Mouse (Mus musculus): ENCODE measurements around the gene Ehhadh. TPM values are rescaled to one million over a fixed set of nuclear protein-coding genes. Genes with fewer than 3 reads are reported as not detected.

The Ehhadh gene
- total and polyA plus RNA-seq, 2 experiments from 2014 or later, result 4.3 to 6.5 TPM

DNA sequence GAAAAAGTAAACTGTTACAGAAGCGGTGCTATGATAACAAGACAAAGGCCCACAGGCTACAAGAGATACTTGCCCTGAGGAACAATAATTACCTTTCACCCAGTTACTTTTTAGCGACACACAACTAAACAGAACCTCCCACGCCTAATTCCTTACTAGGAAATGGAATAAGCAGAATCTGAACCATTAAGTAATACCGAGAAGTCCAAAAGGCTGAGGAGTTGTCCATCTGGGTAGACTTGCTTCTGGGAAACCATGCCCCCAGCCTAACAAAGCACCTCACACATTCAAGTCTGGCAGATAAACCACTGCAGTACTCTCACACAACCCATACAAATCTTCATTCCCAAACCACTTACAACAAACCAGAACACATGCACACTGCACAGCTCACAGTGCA, 8.5 kb downstream of the Ehhadh start:
- no peak overlapping the region for H3K27ac ChIP-seq (ENCODE audit: low read depth)
- no peak overlapping the region for H3K4me2 ChIP-seq (ENCODE audit: low read depth, low read length)
- DNase-seq (ENCODE audit: low spot score) (no peak), ATAC-seq (ENCODE audit: insufficient read depth, low read depth) (no peak)
- TF ChIP-seq CTCF (IDR thresholded peaks at IDR 0.05; ENCODE audit: low read depth) (no peak), EP300 (IDR thresholded peaks at IDR 0.05; ENCODE audit: low read depth) (no peak)
- H3K4me3 ChIP-seq (ENCODE audit: low read depth, low read length), result no peak overlapping the region
- H3K4me1 ChIP-seq (ENCODE audit: control insufficient read depth, insufficient read depth), result no peaks in the 10 kb centered on the region
- H3K9me3 ChIP-seq (replicated peaks; ENCODE audit: control insufficient read depth, low read length), result no peaks in the 10 kb centered on the region
- 82% methylated on average over 4 of the region's 4 CpGs for WGBS
- no peaks in the 10 kb centered on the region for H3K27me3 ChIP-seq (ENCODE audit: control insufficient read depth, insufficient read depth, low read length)
- H3K36me3 ChIP-seq (replicated peaks; ENCODE audit: control insufficient read depth, insufficient read depth, low read length), result 0 out of 2 replicates have a peak, but pooled peaks cover 8% of the 10 kb centered on the region
- H3K9ac ChIP-seq (replicated peaks; ENCODE audit: low read depth, low read length), result no peak overlapping the region

DNA sequence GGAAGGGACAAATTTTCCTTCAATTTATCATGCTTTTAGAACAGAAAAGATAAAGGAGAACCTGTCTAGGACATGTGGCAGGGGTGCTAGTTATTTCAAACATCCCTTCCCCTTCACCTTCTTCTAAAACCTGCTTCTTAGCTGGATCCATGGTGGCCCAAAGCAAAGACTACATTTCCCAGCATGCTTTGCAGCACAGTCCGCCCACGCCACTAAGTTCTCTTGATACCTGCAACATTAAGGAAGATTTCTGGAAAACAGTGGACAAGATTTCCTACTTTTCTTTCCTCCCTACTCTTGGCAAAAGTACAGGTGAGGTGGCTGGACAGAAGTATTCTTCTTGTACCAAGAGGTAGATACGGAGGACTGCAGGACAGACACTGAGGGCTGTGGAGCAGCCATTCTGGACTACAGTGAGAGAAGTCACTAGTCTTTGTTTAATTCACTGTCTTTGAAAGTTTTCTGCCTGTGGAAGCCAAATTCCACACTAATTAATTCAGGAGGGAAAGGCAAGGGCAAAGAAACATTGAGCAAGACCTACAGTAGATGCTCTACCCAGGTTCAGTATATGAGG, 9.2 kb downstream of the Ehhadh start:
- H3K4me1 ChIP-seq (ENCODE audit: control insufficient read depth, insufficient read depth), result no peaks in the 10 kb centered on the region
- H3K9me3 ChIP-seq (replicated peaks; ENCODE audit: control insufficient read depth, low read length), result no peaks in the 10 kb centered on the region
- H3K4me3 ChIP-seq (ENCODE audit: low read depth, low read length), result peak overlapping the region; percentile 33
- 0 out of 2 replicates have a peak, but pooled peaks cover 9% of the 10 kb centered on the region for H3K36me3 ChIP-seq (replicated peaks; ENCODE audit: control insufficient read depth, insufficient read depth, low read length)
- H3K27me3 ChIP-seq (ENCODE audit: control insufficient read depth, insufficient read depth, low read length), result no peaks in the 10 kb centered on the region
- DNase-seq (ENCODE audit: low spot score) (no peak), ATAC-seq (ENCODE audit: insufficient read depth, low read depth) (no peak)
- TF ChIP-seq CTCF (IDR thresholded peaks at IDR 0.05; ENCODE audit: low read depth), result no peak
- no peak for TF ChIP-seq EP300 (IDR thresholded peaks at IDR 0.05; ENCODE audit: low read depth)
- no peak overlapping the region for H3K9ac ChIP-seq (replicated peaks; ENCODE audit: low read depth, low read length)
- 39% methylated on average over 3 of the region's 3 CpGs for WGBS
- H3K4me2 ChIP-seq (ENCODE audit: low read depth, low read length), result peak overlapping the region; percentile 46
- no peak overlapping the region for H3K27ac ChIP-seq (ENCODE audit: low read depth)

DNA sequence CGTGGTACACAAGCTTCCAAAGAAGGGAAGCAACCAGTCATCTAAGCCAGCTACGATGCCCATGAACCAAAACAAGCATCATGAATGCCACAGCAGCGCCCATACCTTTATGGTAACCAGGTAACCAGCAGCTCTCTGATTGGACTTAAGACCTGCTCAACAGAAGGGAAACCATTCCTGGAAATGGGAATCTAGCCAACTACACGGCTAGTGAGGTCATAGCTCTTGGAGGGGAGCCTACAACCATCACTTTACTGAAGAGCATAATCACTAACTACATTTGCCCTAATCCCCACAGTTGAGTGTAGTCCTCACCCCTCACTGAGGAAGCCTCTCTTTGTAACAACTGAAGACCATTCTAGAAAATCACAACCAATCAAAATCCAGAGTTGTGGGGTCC, 12.9 kb downstream of the Ehhadh start:
- TF ChIP-seq CTCF (IDR thresholded peaks at IDR 0.05; ENCODE audit: low read depth), result no peak
- TF ChIP-seq EP300 (IDR thresholded peaks at IDR 0.05; ENCODE audit: low read depth), result no peak
- Histone ChIP-seq H3K9ac (replicated peaks; ENCODE audit: low read depth, low read length) (no peak overlapping the region), H3K4me2 (ENCODE audit: low read depth, low read length) (no peak overlapping the region), H3K36me3 (replicated peaks; ENCODE audit: control insufficient read depth, insufficient read depth, low read length) (0 out of 2 replicates have a peak, but pooled peaks cover 14% of the 10 kb centered on the region), H3K9me3 (replicated peaks; ENCODE audit: control insufficient read depth, low read length) (no peaks in the 10 kb centered on the region), H3K27ac (ENCODE audit: low read depth) (no peak overlapping the region), H3K27me3 (ENCODE audit: control insufficient read depth, insufficient read depth, low read length) (no peaks in the 10 kb centered on the region), H3K4me1 (ENCODE audit: control insufficient read depth, insufficient read depth) (no peaks in the 10 kb centered on the region), H3K4me3 (ENCODE audit: low read depth, low read length) (no peak overlapping the region)
- ATAC-seq (ENCODE audit: insufficient read depth, low read depth), result no peak
- no peak for DNase-seq (ENCODE audit: low spot score)
- WGBS, result 68% methylated on average over 4 of the region's 4 CpGs

DNA sequence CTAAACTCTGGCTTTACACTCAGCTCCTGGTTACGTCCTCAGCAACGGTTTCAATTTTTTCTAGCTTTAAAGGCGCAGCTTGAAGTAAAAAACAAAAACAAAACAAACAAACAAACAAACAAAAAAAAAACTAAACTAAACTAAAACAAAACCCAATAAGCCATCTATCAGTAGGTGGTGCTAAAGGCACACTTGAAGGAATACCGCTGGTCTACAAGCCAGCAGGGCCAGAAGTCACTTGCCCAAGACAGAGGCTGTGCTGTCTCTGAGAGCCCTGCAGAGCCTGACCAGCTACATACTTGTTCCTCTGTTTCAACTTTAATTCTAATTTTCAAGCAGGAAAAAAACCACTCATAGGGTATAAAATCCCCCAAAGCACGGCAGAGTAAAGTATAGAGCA, 17.9 kb downstream of the Ehhadh start:
- Histone ChIP-seq H3K27me3 (ENCODE audit: control insufficient read depth, insufficient read depth, low read length) (no peaks in the 10 kb centered on the region), H3K27ac (ENCODE audit: low read depth) (no peak overlapping the region), H3K9me3 (replicated peaks; ENCODE audit: control insufficient read depth, low read length) (no peaks in the 10 kb centered on the region), H3K4me3 (ENCODE audit: low read depth, low read length) (no peak overlapping the region), H3K36me3 (replicated peaks; ENCODE audit: control insufficient read depth, insufficient read depth, low read length) (peaks cover 13% of the 10 kb centered on the region; the same call in 1 of the 2 replicates), H3K4me1 (ENCODE audit: control insufficient read depth, insufficient read depth) (no peaks in the 10 kb centered on the region), H3K4me2 (ENCODE audit: low read depth, low read length) (no peak overlapping the region), H3K9ac (replicated peaks; ENCODE audit: low read depth, low read length) (no peak overlapping the region)
- ATAC-seq (ENCODE audit: insufficient read depth, low read depth) (no peak), DNase-seq (ENCODE audit: low spot score) (no peak)
- TF ChIP-seq CTCF (IDR thresholded peaks at IDR 0.05; ENCODE audit: low read depth) (peak; percentile 38), EP300 (IDR thresholded peaks at IDR 0.05; ENCODE audit: low read depth) (no peak)
- 78% methylated on average over 5 of the region's 5 CpGs for WGBS

DNA sequence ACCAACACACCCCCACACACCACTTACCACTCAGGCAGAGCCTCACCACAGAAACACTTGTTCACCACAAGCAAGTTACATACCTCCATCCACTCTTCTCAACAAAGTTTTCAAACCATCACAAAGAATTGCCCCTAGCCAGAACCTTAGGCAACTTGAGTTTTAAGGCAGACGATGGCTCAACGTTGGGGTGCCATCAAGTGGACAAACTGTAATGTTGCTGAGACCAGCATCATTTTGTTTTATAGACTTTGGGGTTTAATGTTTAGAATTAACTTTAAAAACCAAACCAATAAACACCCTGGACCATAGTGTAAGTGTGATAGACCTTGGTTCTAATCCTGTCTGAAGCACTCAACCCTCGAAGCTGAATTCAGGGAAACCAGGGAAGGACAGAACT, 19.4 kb downstream of the Ehhadh start:
- no peak overlapping the region for H3K9ac ChIP-seq (replicated peaks; ENCODE audit: low read depth, low read length)
- 73% methylated on average over 3 of the region's 3 CpGs for WGBS
- H3K4me2 ChIP-seq (ENCODE audit: low read depth, low read length), result no peak overlapping the region
- ATAC-seq (ENCODE audit: insufficient read depth, low read depth), result no peak
- peaks cover 11% of the 10 kb centered on the region for H3K36me3 ChIP-seq (replicated peaks; ENCODE audit: control insufficient read depth, insufficient read depth, low read length)
- H3K27me3 ChIP-seq (ENCODE audit: control insufficient read depth, insufficient read depth, low read length), result no peaks in the 10 kb centered on the region
- H3K9me3 ChIP-seq (replicated peaks; ENCODE audit: control insufficient read depth, low read length), result no peaks in the 10 kb centered on the region; the same call in 1 of the 2 replicates
- H3K4me3 ChIP-seq (ENCODE audit: low read depth, low read length), result no peak overlapping the region
- DNase-seq (ENCODE audit: low spot score), result no peak
- TF ChIP-seq EP300 (IDR thresholded peaks at IDR 0.05; ENCODE audit: low read depth) (no peak), CTCF (IDR thresholded peaks at IDR 0.05; ENCODE audit: low read depth) (peak; percentile 42)
- no peak overlapping the region for H3K27ac ChIP-seq (ENCODE audit: low read depth)
- no peaks in the 10 kb centered on the region for H3K4me1 ChIP-seq (ENCODE audit: control insufficient read depth, insufficient read depth)

DNA sequence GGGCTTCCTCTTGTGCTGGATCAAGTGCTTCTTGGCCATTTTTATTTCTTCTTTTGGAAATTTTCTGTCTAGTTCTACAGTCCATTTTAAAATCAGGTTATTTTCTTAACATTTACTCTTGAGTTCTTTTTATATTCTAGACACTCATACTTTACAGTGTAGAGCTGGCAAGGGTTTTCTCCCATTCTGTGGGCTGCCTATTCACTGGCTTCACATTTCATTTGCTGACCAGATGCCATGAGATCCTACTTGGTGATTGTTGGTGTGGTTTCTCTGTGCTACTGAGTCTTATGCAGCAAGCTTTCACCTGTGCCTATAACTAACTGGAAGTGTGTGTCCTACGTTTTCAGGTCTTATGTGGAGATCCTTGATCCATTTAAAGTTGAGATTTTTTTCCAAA, 29.2 kb downstream of the Ehhadh start:
- Histone ChIP-seq H3K9ac (replicated peaks; ENCODE audit: low read depth, low read length) (no peak overlapping the region), H3K4me1 (ENCODE audit: control insufficient read depth, insufficient read depth) (no peaks in the 10 kb centered on the region), H3K36me3 (replicated peaks; ENCODE audit: control insufficient read depth, insufficient read depth, low read length) (peaks cover 15% of the 10 kb centered on the region; the same call in 1 of the 2 replicates), H3K9me3 (replicated peaks; ENCODE audit: control insufficient read depth, low read length) (no peaks in the 10 kb centered on the region), H3K4me3 (ENCODE audit: low read depth, low read length) (no peak overlapping the region), H3K27me3 (ENCODE audit: control insufficient read depth, insufficient read depth, low read length) (no peaks in the 10 kb centered on the region), H3K4me2 (ENCODE audit: low read depth, low read length) (no peak overlapping the region), H3K27ac (ENCODE audit: low read depth) (no peak overlapping the region)
- TF ChIP-seq EP300 (IDR thresholded peaks at IDR 0.05; ENCODE audit: low read depth) (no peak), CTCF (IDR thresholded peaks at IDR 0.05; ENCODE audit: low read depth) (no peak)
- DNase-seq (ENCODE audit: low spot score) (no peak), ATAC-seq (ENCODE audit: insufficient read depth, low read depth) (no peak)
- WGBS, result 63% methylated on average over 1 of the region's 1 CpGs
